Mouse (Mus musculus) leukemia stem cell, adult 10-12 weeks (primary cell): Measurements from ENCODE around the gene Dr1. TPM values are rescaled to one million over a fixed set of nuclear protein-coding genes. Genes with fewer than 3 reads are reported as not detected.

ENCODE experiments used
- polyA plus RNA-seq: library from polyadenylated mRNA; stranded (reverse); fragments of >175 nt; gene quantifications from 2 replicates; pipeline ENCODE4 v1.2.3, GENCODE M21; 2012; ENCODE audit warnings: low replicate concordance

The Dr1 gene
- polyA plus RNA-seq: 12.1 and 58.0 TPM in 2 replicates

GRCm38 (mm10) chr5:108268127-108269062, at the start of gene Dr1:
TSS of gene Dr1 (plus strand) at chr5:108268897.

GRCm38 (mm10) chr5:108312224-108313064, 43.7 kb downstream of the Dr1 start, which contains the start of gene Pigg:
TSS of gene Pigg (plus strand) at chr5:108312609.

Other genes with a start within 250 kb of the Dr1 start
- 6.4 and 8.4 TPM in 2 replicates for gene Mtf2, start 203.2 kb upstream of the Dr1 start, polyA plus RNA-seq
- 50.0 and 109 TPM in 2 replicates for gene Tmed5, start 136.3 kb upstream of the Dr1 start, polyA plus RNA-seq
- 1.1 TPM in 1 of 2 replicates, not detected in the other for gene Ccdc18, start 136.0 kb upstream of the Dr1 start, polyA plus RNA-seq
- 0.15 and 2.2 TPM in 2 replicates for gene Pigg, start 43.7 kb downstream of the Dr1 start, polyA plus RNA-seq
- gene Gm42517, start 99.0 kb downstream of the Dr1 start, polyA plus RNA-seq: 0.43 and 0.73 TPM in 2 replicates
- gene Pde6b, start 119.5 kb downstream of the Dr1 start, polyA plus RNA-seq: not detected in 2 replicates
- gene Atp5k, start 165.6 kb downstream of the Dr1 start, polyA plus RNA-seq: 35.6 and 40.5 TPM in 2 replicates
- gene Mfsd7a, start 180.0 kb downstream of the Dr1 start, polyA plus RNA-seq: 0.07 and 0.25 TPM in 2 replicates
- gene Pcgf3, start 192.3 kb downstream of the Dr1 start, polyA plus RNA-seq: 23.1 and 27.5 TPM in 2 replicates